Mouse (Mus musculus): ENCODE measurements around the gene Eef1akmt3.

- TF ChIP-seq POLR2A (IDR thresholded peaks at IDR 0.05; ENCODE audit: borderline replicate concordance, low read depth, low read length), result no peak
- no peak for TF ChIP-seq CTCF (IDR thresholded peaks at IDR 0.05; ENCODE audit: low read depth, low read length)
Observed at GRCm38 (mm10) chr10:127056490-127056889, 15.2 kb upstream of the Eef1akmt3 start.
